Mouse (Mus musculus): ENCODE results near the gene Clcn2. TPM values are rescaled to one million over a fixed set of nuclear protein-coding genes. Genes with fewer than 3 reads are reported as not detected.

Clcn2 gene
- 10 to 100 TPM; 16.8 to 52.6 TPM for total RNA-seq (2021)
- long read RNA-seq, experiment 1, transcript Clcn2-201 (24 exons, 3,128 nt): major isoform, 7 of 18 reads
- long read RNA-seq, experiment 1, partial matches to known transcripts: 1 of 18 reads
- long read RNA-seq, experiment 1, other reads (novel, unspliced or antisense): 10 of 18 reads
- long read RNA-seq, experiment 2, transcript Clcn2-201 (24 exons, 3,128 nt): major isoform, 34 of 62 reads
- long read RNA-seq, experiment 2, partial matches to known transcripts: 6 of 62 reads
- long read RNA-seq, experiment 2, other reads (novel, unspliced or antisense): 22 of 62 reads

DNA sequence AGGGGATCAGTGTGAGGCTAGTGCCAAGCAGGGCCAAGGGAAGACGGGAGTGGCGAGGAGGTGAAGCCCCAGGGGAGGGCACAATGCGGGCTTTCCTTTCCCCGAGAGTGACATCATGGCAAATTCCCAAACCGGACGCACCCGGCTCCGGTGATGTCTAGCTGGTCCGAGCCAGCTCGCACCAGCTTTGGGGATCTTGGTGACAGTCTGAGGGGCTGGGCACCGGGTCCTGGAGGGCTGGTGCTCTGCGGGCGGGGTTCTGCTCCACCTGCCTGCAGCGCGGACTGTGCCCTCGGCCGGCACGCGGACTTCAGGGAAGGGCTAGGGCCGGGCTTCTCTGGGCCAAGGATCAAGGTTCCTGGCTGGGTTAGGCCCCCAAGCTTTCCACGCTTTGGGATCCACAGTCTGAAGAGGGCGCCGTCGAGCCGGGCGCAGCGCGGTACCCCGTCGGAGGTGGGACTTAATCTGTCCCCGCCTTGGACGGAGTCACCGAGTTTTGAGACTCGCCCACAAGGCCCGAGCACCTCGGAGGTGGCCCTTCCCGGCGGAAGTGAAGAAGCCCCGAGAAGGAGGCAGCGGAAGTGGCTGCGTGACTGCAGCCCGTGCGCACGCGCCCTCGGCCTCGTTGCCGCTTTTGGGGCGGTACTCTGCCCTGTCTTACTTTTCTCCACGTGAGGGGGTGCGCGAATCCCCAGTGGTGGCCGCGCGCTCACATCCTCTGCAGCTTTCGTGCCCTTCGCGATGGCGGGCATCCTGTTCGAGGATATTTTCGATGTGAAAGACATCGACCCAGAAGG, at the start of gene Clcn2, which contains the start of gene Polr2h:
Clcn2 (minus strand) TSS at position 566 of the 797 bp plus-strand sequence.
Polr2h (plus strand) TSS at position 485 of the 797 bp plus-strand sequence.
- DNase-seq (ENCODE audit: low spot score in 2 of 2): peak; percentile 97 to 98

GRCm38 (mm10) chr16:20765244-20765643, 47.7 kb upstream of the Clcn2 start:
- peak; percentile 46 to 54 for DNase-seq (ENCODE audit: low spot score in 2 of 2)

GRCm38 (mm10) chr16:20761681-20762080, 44.1 kb upstream of the Clcn2 start:
- peak; percentile 45 to 55 for DNase-seq (ENCODE audit: low spot score in 2 of 2)

DNA sequence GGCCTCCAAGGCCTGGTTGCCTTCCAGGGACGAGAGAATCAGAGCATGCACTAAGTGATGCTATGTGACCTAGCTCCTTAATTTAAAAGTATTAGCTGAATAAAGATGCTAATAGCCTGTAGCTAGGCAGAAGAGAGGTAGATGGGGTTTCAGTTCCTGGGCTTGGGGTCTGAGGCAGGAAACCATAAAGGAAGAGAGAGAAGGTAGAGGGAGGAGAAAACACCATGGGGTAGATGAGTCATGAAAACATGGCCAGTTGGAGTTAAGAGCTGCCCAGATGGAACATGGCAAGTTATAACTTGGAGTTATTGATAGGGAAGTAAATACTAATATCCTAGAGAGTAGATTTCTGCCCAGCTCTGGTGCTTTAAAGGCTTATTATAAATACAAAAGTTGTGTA, 39.8 kb upstream of the Clcn2 start:
- DNase-seq (ENCODE audit: low spot score in 2 of 2): no peak

DNA sequence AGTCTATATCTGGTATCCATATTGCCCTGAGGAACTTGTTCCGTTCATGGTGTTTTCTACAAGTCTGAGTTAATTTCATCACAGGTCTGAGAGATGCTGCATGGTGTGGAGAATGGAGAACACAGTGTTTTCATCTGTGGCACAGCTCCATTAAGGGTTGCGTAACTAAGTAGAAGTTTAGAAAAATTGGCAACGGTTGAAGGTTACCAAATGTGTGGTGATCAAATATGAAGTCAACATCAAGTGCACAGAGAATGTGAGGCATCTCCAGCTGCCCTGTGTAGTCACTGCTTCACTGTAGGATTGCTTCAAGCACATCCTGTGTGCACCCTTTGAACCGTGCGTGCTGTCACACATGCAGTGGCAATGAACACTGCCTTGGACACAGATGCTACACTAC, 38.5 kb upstream of the Clcn2 start:
- peak in 1 of 2 experiments; percentile 44 for DNase-seq (ENCODE audit: low spot score in 2 of 2)

GRCm38 (mm10) chr16:20750518-20750917, 33.0 kb upstream of the Clcn2 start:
- DNase-seq (ENCODE audit: low spot score in 2 of 2): no peak

DNA sequence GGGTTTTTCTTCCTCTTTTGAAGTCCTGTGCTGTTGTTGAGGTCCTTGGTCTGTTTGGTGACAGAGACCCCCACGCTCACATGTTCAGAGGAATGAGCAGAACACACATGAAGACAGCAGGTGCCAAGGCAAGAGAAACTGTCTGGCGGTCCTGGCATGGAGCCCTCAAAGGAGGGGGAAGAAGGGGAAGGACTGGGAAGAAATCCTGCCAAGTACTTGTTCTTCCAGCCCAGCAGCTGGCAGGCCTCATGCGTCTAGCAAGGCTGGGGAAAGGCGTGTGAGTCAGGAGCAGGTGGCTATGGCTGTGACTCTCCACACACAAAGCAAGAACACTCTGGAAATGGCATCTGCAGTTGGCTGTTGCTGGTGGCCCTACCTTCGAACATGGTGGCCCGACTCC, 29.1 kb upstream of the Clcn2 start:
- peak in 1 of 2 experiments; percentile 47 for DNase-seq (ENCODE audit: low spot score in 2 of 2)

- no peak for DNase-seq (ENCODE audit: low spot score in 2 of 2)
These were observed 22.3 kb upstream of the Clcn2 start for GRCm38 (mm10) chr16:20739845-20740244.

- DNase-seq (ENCODE audit: low spot score in 2 of 2): no peak
These were observed 19.3 kb upstream of the Clcn2 start for GRCm38 (mm10) chr16:20736823-20737222.

- DNase-seq (ENCODE audit: low spot score in 2 of 2): no peak
These were observed 18.6 kb upstream of the Clcn2 start for GRCm38 (mm10) chr16:20736168-20736567.

DNA sequence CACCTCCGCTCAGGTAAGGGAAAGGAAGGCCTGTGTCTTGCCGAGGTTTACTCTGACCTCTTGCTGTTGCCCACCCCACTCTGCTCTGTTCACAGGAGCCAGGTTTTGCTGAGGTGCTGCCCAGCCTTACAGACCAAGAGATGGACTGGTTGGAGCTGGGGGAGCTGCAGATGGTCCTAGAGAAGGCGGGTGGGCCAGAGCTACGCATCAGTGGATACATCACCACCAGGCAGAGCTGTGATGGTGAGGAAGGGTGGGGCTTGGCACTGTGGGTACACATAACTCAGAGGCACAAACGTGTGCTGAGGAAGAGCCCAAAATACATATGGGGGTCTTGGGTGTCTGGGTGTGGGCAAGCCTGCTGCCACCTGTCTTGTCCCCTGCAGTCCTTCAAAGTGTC, 18.1 kb upstream of the Clcn2 start:
- DNase-seq (ENCODE audit: low spot score in 2 of 2): no peak

GRCm38 (mm10) chr16:20733731-20734730, 16.5 kb upstream of the Clcn2 start, which contains the start of gene Thpo:
TSS of gene Thpo (minus strand) at chr16:20734511.
- DNase-seq (ENCODE audit: low spot score in 2 of 2): no peak

- DNase-seq (ENCODE audit: low spot score in 2 of 2): peak; percentile 57 to 69
These were observed 15.6 kb upstream of the Clcn2 start, which contains the start of gene Chrd for GRCm38 (mm10) chr16:20732925-20733730. TSS of gene Chrd (plus strand) at chr16:20733127.

DNA sequence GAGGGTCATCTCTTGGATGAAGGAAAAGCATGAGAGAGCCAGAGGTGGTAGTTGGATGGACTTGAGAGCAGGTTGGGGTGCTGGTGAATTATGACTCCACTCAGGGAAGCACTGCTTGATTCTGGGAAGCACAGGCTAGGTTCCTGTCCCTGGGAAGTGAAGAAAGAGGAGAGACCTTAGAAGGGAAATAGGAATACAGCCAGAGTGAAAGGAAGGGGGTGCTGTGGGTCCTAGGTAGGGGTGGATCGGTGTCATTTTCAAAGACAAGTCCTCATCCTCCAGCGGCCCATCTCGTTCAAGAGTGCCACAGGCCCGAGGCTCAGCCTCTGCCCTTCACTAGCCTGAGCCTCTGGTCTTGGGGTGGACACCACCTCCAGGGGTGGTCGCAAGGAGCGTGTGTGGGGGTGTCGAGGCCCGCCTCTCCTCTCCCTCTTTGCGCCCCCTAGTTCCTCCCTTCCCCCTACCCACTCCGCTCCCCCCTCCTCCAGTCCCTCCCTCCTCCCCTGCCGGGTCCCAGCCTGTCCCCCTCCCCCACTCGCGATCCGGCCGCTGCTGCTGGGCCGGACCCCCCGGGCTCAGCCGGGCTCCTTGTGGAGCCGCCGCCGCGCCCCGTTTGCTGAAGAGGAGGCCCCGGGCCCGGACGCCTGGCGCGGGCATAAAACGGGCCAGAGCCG, 14.8 kb upstream of the Clcn2 start:
- no peak for DNase-seq (ENCODE audit: low spot score in 2 of 2)

DNA sequence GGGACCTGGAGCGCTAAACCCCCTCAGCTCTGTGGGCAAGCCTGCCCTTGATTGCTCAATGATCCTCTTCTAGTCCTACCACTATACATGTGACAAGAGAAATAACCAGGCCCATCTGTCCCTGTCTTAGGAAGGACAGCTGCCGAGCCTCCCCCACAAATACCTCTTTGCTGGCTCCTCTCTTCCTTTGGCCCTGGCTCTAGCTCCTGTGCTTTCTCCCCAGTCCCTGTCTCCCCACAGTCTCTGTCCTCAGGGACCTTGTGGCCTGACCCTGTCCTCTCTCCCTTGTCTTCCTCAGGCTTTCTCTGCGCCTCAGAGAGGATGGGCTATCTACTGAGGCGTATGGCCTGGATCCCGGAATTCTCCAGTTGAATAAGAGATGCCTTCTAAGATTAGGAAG, 14.1 kb upstream of the Clcn2 start:
- DNase-seq (ENCODE audit: low spot score in 2 of 2): no peak

DNA sequence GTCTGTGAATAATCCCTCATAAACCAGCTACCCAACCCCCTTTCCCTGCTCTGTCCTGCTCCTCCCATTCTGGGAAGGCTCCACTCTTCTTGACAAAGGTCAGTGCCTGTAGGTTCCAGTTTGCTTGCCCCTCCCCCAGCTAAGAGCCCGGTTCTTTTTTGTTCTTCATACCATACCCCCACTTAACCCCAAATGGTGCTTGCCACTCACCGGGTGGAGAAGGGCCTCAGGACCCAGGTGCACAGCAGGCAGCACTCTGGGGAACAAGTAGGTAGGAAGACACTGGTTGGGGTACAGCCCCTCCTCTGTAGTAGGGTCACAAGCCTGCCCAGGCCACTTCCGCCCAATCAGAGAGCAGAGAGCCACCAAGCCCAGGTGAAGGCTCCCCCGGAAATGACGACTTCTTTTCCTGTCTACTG, 12.8 kb upstream of the Clcn2 start:
- no peak for DNase-seq (ENCODE audit: low spot score in 2 of 2)

DNA sequence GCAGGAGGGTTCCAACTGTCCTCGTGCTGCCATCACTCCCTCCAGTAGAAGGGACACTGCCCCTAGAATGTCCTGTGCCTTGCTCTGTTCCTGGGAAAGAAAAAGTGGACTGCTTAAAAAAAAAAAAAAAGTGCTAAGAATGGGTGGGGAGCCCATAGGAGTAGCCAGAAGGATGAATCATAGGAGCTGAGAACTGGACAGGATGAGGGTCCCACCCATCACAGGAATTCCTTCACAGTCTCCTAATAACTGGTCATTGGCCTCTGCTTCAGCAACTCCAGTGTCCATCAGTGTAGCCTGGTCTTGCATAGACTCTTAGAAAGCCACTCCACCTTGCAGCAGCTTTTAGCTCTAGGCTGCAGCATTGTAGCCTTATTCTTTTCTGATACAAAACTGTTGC, 8.8 kb upstream of the Clcn2 start:
- DNase-seq (ENCODE audit: low spot score in 2 of 2): no peak

GRCm38 (mm10) chr16:20725750-20726149, 8.2 kb upstream of the Clcn2 start:
- DNase-seq (ENCODE audit: low spot score in 2 of 2): no peak

GRCm38 (mm10) chr16:20725321-20725720, 7.8 kb upstream of the Clcn2 start:
- no peak for DNase-seq (ENCODE audit: low spot score in 2 of 2)

All from adrenal gland, adult 18-20 months (tissue).